Mouse (Mus musculus) ES-CJ7 (cell line): ENCODE results near the gene Creld2.
A peak's percentile ranks its signal among the peaks of the same experiment; 100 is the strongest.

Experiments used
- DNase-seq: peaks from one replicate; pipeline ENCODE4 v3.0.0; 2011; ENCODE audit warnings: low read depth, low spot score

The Creld2 gene

GRCm38 (mm10) chr15:88828800-88829705 lies 9.6 kb downstream of the Creld2 start:
- DNase-seq, result peak; percentile 87

- no peak for DNase-seq
These were observed 10.5 kb downstream of the Creld2 start for GRCm38 (mm10) chr15:88829791-88830440.

GRCm38 (mm10) chr15:88830696-88831095 lies 11.2 kb downstream of the Creld2 start:
- no peak for DNase-seq

GRCm38 (mm10) chr15:88831482-88831881 lies 12.0 kb downstream of the Creld2 start:
- DNase-seq, result no peak

- DNase-seq, result no peak
These were observed 13.1 kb downstream of the Creld2 start for GRCm38 (mm10) chr15:88832536-88832935.

- DNase-seq, result peak; percentile 60
These were observed 16.6 kb downstream of the Creld2 start for GRCm38 (mm10) chr15:88836031-88836430.

- DNase-seq, result no peak
These were observed 17.1 kb downstream of the Creld2 start for GRCm38 (mm10) chr15:88836571-88836970.

GRCm38 (mm10) chr15:88837199-88837932 lies 17.9 kb downstream of the Creld2 start:
- DNase-seq, result peak; percentile 96

- peak; percentile 90 for DNase-seq
These were observed 18.5 kb downstream of the Creld2 start for GRCm38 (mm10) chr15:88837977-88838376.

GRCm38 (mm10) chr15:88839271-88839670 lies 19.8 kb downstream of the Creld2 start:
- peak; percentile 45 for DNase-seq

GRCm38 (mm10) chr15:88840126-88840525 lies 20.7 kb downstream of the Creld2 start:
- DNase-seq, result no peak

GRCm38 (mm10) chr15:88841160-88841559 lies 21.7 kb downstream of the Creld2 start:
- no peak for DNase-seq

- DNase-seq, result no peak
These were observed 22.3 kb downstream of the Creld2 start for GRCm38 (mm10) chr15:88841580-88842299.

GRCm38 (mm10) chr15:88842300-88842673 lies 22.8 kb downstream of the Creld2 start:
- DNase-seq, result no peak

GRCm38 (mm10) chr15:88843486-88844097 lies 24.1 kb downstream of the Creld2 start:
- DNase-seq, result no peak

GRCm38 (mm10) chr15:88844966-88845365 lies 25.5 kb downstream of the Creld2 start:
- no peak for DNase-seq

GRCm38 (mm10) chr15:88848661-88849060 lies 29.2 kb downstream of the Creld2 start:
- no peak for DNase-seq

- no peak for DNase-seq
These were observed 30.2 kb downstream of the Creld2 start for GRCm38 (mm10) chr15:88849621-88850020.

GRCm38 (mm10) chr15:88850146-88850826 lies 30.8 kb downstream of the Creld2 start:
- no peak for DNase-seq

GRCm38 (mm10) chr15:88851076-88851475 lies 31.6 kb downstream of the Creld2 start:
- no peak for DNase-seq
